Mouse (Mus musculus) frontal cortex, postnatal 36 days (tissue): ENCODE data around the gene Midn.
A peak's percentile ranks its signal among the peaks of the same experiment; 100 is the strongest.

Experiments used
- DNase-seq, 2 experiments: peaks; one replicate each; pipeline ENCODE4 v3.0.0; 2022; ENCODE audit warnings: low spot score in 2 of 2

Midn gene

GRCm38 (mm10) chr10:80143664-80144063 is 4.4 kb upstream of the Midn start:
- DNase-seq, result no peak

- DNase-seq, result no peak
These were observed 3.9 kb upstream of the Midn start for GRCm38 (mm10) chr10:80144159-80144558.

GRCm38 (mm10) chr10:80144864-80145838 is 2.9 kb upstream of the Midn start:
- DNase-seq, result peak in 1 of 2 experiments; percentile 77

GRCm38 (mm10) chr10:80145896-80146295 is 2.2 kb upstream of the Midn start:
- peak in 1 of 2 experiments; percentile 46 for DNase-seq

- DNase-seq, result no peak
These were observed 1.5 kb upstream of the Midn start for GRCm38 (mm10) chr10:80146568-80147011.

GRCm38 (mm10) chr10:80147146-80147718 is 840 bp upstream of the Midn start:
- DNase-seq, result peak in 1 of 2 experiments; percentile 27

GRCm38 (mm10) chr10:80148610-80149290 is 678 bp downstream of the Midn start:
- peak; percentile 94 to 95 for DNase-seq

- DNase-seq, result peak; percentile 97 to 98
These were observed 1.5 kb downstream of the Midn start for GRCm38 (mm10) chr10:80149291-80150225.

GRCm38 (mm10) chr10:80150226-80151210 is 2.4 kb downstream of the Midn start:
- DNase-seq, result peak in 1 of 2 experiments; percentile 44

GRCm38 (mm10) chr10:80151211-80152034 is 3.4 kb downstream of the Midn start:
- peak in 1 of 2 experiments; percentile 69 for DNase-seq

- peak in 1 of 2 experiments; percentile 33 for DNase-seq
These were observed 4.2 kb downstream of the Midn start for GRCm38 (mm10) chr10:80152071-80152872.

- DNase-seq, result peak in 1 of 2 experiments; percentile 42
These were observed 4.8 kb downstream of the Midn start for GRCm38 (mm10) chr10:80152873-80153260.

GRCm38 (mm10) chr10:80153713-80154112 is 5.6 kb downstream of the Midn start:
- no peak for DNase-seq

GRCm38 (mm10) chr10:80154384-80154783 is 6.3 kb downstream of the Midn start:
- no peak for DNase-seq

GRCm38 (mm10) chr10:80155277-80155676 is 7.2 kb downstream of the Midn start:
- no peak for DNase-seq

- no peak for DNase-seq
These were observed 8.1 kb downstream of the Midn start for GRCm38 (mm10) chr10:80156002-80156751.

GRCm38 (mm10) chr10:80156752-80157053 is 8.6 kb downstream of the Midn start:
- no peak for DNase-seq
